Mouse (Mus musculus) embryonic facial prominence, embryonic 15.5 days (tissue): ENCODE measurements at regions not wholly inside any gene's neighbourhood (a gene's known extent, or its start where the extent isn't known, plus 50 kb on each side); places are given as distances from the start of the nearest gene placed in this dataset.

Source experiments
- ATAC-seq: fragments of 200-750 bp; cut with Nextera tagmentation; 2 replicates; pipeline ENCODE4 v1.8.0; 2017; ENCODE audit warnings: low read depth, moderate TSS enrichment; ENCODE audit not compliant: insufficient number of reproducible peaks, low FRiP score, low TSS enrichment
- H3K27ac ChIP-seq: fragments of 300-500 bp; sonication (generic); replicated peaks from 2 replicates; pipeline ENCODE4 v1.5.1; 2015; ENCODE audit warnings: mild to moderate bottlenecking, inconsistent platforms
- H3K27me3 ChIP-seq: fragments of 300-500 bp; sonication (generic); 2 replicates; pipeline ENCODE4 v1.6.1; 2015; ENCODE audit warnings: inconsistent platforms
- H3K36me3 ChIP-seq: fragments of 300-500 bp; sonication (generic); 2 replicates; pipeline ENCODE4 v1.6.1; 2015; ENCODE audit warnings: mild to moderate bottlenecking, inconsistent platforms
- H3K4me1 ChIP-seq: fragments of 300-500 bp; sonication (generic); 2 replicates; pipeline ENCODE4 v1.6.1; 2015; ENCODE audit warnings: inconsistent platforms
- H3K4me2 ChIP-seq: fragments of 300-500 bp; sonication (generic); replicated peaks from 2 replicates; pipeline ENCODE4 v1.6.1; 2015; ENCODE audit warnings: mild to moderate bottlenecking, inconsistent platforms
- H3K4me3 ChIP-seq: fragments of 300-500 bp; sonication (generic); replicated peaks from 2 replicates; pipeline ENCODE4 v1.5.1; 2015; ENCODE audit warnings: mild to moderate bottlenecking, inconsistent platforms
- H3K9ac ChIP-seq: fragments of 300-500 bp; sonication (generic); 2 replicates; pipeline ENCODE4 v1.6.1; 2015; ENCODE audit warnings: inconsistent platforms
- H3K9me3 ChIP-seq: fragments of 300-500 bp; sonication (generic); replicated peaks from 2 replicates; pipeline ENCODE4 v1.6.1; 2016; ENCODE audit warnings: inconsistent platforms
- WGBS: fragments of 180-500 bp; shearing (Covaris S2); methylation state at CpG from one replicate; pipeline ENCODE4 v1.1.7; 2015; 5-methylcytosine and 5-hydroxymethylcytosine counted together

DNA sequence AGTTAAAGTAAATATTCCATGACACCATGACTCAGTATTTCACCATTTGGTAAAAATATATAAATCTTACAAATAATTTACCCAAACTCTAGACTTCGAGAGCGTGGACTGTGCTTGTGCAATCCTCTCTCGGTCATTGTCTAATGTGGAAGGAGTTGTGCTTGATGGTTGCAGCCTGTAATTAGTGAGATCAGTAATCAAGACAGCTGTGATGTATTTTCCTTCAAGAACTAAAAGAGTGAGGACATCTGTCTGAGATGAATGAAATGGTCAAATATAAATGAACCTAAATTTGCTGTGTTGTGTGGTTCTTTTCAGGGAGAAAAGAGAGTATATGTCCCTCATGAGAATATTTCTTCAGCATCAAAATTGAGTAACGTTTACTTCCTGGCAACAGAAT, 338.3 kb upstream of the Tmem161b start:
- no peak overlapping the region for H3K4me2 ChIP-seq
- 81% methylated on average over 4 of the region's 4 CpGs for WGBS
- ATAC-seq, result no peak

DNA sequence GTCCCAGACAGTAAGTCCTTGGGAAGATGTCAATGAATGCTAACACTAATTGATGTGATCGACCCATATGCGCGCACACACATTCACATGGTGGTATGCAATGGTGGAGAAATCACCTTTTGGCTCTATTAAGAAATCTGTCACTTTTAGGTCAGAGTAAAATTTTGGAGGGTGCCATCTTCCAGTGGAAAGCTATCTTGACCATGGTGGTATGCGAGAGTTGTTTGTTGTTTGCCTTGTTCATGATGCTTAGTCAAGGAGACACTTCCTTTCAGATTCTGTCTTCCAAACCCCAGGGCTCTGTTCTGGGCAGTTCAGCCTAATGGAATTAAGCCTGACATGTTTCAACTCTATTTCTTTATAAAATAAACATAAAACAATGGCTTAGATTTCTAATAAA, 337.9 kb upstream of the Tmem161b start:
- H3K9me3 ChIP-seq, result no peaks in the 10 kb centered on the region
- 93% methylated on average over 4 of the region's 4 CpGs for WGBS
- no peak overlapping the region for H3K9ac ChIP-seq
- no peak overlapping the region for H3K4me2 ChIP-seq
- H3K4me1 ChIP-seq, result no peaks in the 10 kb centered on the region
- H3K27me3 ChIP-seq, result no peaks in the 10 kb centered on the region
- no peak overlapping the region for H3K4me3 ChIP-seq
- no peaks in the 10 kb centered on the region for H3K36me3 ChIP-seq
- ATAC-seq, result no peak
- no peak overlapping the region for H3K27ac ChIP-seq

More for the DNA sequence above, 338.3 kb upstream of the Tmem161b start:
- no peak overlapping the region for H3K9ac ChIP-seq
- H3K4me3 ChIP-seq, result no peak overlapping the region
- H3K36me3 ChIP-seq, result no peaks in the 10 kb centered on the region
- H3K27ac ChIP-seq, result no peak overlapping the region
- no peaks in the 10 kb centered on the region for H3K9me3 ChIP-seq
- H3K4me1 ChIP-seq, result no peaks in the 10 kb centered on the region
- no peaks in the 10 kb centered on the region for H3K27me3 ChIP-seq

DNA sequence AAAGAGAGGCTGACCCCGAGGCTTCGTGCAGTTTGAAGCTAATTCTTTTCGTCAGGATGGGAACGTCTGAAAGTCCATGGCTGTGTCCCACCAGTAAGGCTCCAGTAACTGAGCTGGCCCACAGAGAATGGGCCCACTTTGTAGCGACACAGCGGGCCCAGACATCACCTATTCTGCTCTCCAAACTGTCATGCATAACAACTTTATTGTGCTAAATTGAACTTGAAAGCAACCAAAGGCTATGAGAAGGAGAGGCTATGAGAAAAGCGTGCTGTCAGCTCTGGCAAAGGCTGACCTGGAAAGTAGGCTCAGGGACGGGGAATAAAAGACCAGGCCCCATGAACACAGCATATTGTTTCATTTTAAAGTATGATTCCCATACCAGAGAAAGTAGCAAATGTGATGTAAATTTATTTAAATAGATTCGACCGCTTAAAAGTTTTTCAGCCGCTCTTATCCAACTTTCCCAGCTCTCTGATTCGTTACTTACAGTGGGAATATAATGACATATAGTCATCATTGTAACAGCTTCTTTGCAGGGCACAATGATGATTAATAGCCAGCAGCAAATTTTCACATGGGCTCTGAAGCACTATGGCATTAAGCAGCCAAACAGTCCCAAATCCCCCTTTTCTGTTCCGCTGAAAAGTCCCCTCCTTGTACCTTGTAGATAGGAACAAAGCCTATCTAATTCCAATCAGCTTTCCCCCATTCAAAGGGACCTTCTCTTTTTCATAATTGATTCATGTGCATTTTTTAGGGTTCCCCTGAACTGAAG, 337.1 kb upstream of the Tmem161b start:
- Histone ChIP-seq H3K4me3 (no peak overlapping the region), H3K9ac (no peak overlapping the region), H3K27ac (no peak overlapping the region), H3K4me1 (no peaks in the 10 kb centered on the region), H3K4me2 (no peak overlapping the region), H3K27me3 (no peaks in the 10 kb centered on the region), H3K36me3 (no peaks in the 10 kb centered on the region), H3K9me3 (no peaks in the 10 kb centered on the region)
- ATAC-seq, result no peak
- 49% methylated on average over 13 of the region's 13 CpGs for WGBS

DNA sequence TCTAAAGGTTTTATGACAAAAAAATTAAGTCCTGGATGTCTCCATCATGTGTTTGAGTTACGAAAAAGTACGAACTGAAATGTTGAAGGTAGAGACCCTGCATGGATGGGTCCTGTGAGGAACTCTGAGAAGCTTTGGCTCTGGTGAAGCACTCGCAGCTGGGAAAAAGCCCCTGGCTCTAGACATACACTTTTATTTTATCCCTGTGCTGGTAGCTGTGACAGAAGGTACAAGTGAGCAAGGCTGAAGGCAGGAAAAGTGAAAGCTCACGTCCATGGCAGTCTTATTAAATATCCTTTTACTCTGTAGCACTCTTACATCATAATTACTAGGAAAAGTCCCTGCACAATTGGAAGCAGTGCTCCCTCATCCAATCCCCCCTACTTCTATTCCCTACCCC, 336.4 kb upstream of the Tmem161b start:
- H3K9ac ChIP-seq, result no peak overlapping the region
- no peaks in the 10 kb centered on the region for H3K27me3 ChIP-seq
- WGBS, result 61% methylated on average over 4 of the region's 4 CpGs
- no peaks in the 10 kb centered on the region for H3K9me3 ChIP-seq
- no peak overlapping the region for H3K4me3 ChIP-seq
- no peak overlapping the region for H3K4me2 ChIP-seq
- H3K36me3 ChIP-seq, result no peaks in the 10 kb centered on the region
- ATAC-seq, result no peak
- H3K4me1 ChIP-seq, result no peaks in the 10 kb centered on the region
- no peak overlapping the region for H3K27ac ChIP-seq

DNA sequence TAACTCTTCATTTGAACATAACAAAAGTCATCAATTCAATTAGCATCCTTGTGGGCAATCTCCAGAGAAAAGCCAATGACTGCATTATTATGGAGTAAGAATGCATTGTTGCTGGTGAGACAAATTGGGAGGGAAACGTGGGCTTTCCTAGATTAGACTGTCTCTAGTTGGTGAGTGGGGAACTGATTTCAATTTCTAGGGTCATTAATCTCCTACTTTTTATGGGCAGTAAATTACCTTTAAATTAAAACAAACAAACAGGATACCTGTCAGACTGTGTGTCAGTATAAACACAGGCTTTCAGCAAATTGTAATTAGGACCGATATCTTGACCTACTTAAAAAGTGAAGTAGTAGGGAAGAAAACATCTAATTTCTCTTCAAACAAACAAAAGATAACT, 307.4 kb upstream of the Tmem161b start:
- ATAC-seq, result no peak
- Histone ChIP-seq H3K27me3 (no peaks in the 10 kb centered on the region), H3K4me1 (no peaks in the 10 kb centered on the region), H3K27ac (no peak overlapping the region), H3K4me3 (no peak overlapping the region), H3K9me3 (no peaks in the 10 kb centered on the region), H3K9ac (no peak overlapping the region), H3K36me3 (no peaks in the 10 kb centered on the region), H3K4me2 (no peak overlapping the region)
- 59% methylated on average over 2 of the region's 2 CpGs for WGBS

DNA sequence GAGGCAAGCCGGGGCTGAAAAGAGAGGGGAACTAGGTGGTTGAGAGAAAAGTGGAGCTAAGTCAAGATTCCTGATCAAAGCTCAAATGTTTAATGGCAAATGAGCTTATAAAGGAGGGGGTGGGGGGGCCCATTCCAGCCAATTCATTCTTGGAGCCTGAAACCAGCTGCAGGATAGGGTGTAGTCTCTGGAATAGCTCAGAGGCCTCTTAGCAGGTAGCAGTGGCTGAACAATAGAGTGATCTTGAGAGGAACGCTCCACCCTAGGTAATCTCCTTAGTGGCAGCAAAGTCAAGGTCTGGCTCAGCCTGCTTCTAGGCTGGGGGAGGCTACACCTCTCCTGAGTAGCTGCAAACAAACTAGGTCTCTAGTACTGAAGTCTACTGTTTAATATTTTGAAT, 289.3 kb upstream of the Tmem161b start:
- Histone ChIP-seq H3K4me2 (no peak overlapping the region), H3K27ac (no peak overlapping the region), H3K9me3 (no peaks in the 10 kb centered on the region), H3K36me3 (no peaks in the 10 kb centered on the region), H3K27me3 (no peaks in the 10 kb centered on the region), H3K4me1 (no peaks in the 10 kb centered on the region), H3K9ac (no peak overlapping the region), H3K4me3 (no peak overlapping the region)
- WGBS, result 76% methylated on average over 2 of the region's 2 CpGs
- ATAC-seq, result no peak

DNA sequence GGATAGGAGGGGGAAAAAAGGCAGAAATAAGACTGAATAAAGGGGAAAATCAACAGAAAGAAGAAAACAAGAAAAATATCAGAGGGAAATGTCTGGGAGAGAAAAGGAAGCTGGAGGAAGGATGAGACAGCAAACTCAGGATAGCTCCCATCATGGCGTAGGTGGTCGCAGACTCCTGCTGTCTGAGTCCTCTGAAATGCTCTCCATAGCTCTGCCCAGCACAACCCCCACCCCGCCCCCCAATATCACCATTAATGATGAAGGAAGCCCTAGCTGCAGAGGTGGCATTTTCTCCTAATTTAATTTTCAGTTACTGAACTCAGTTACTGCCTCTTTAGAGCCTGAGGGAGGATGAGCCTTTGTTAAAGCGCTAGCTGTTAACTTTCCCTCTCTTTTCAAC, 275.6 kb upstream of the Tmem161b start:
- Histone ChIP-seq H3K9me3 (no peaks in the 10 kb centered on the region), H3K4me3 (no peak overlapping the region), H3K27ac (no peak overlapping the region), H3K4me1 (no peaks in the 10 kb centered on the region), H3K9ac (no peak overlapping the region), H3K27me3 (no peaks in the 10 kb centered on the region), H3K36me3 (no peaks in the 10 kb centered on the region), H3K4me2 (no peak overlapping the region)
- WGBS, result 80% methylated on average over 4 of the region's 4 CpGs
- no peak for ATAC-seq

DNA sequence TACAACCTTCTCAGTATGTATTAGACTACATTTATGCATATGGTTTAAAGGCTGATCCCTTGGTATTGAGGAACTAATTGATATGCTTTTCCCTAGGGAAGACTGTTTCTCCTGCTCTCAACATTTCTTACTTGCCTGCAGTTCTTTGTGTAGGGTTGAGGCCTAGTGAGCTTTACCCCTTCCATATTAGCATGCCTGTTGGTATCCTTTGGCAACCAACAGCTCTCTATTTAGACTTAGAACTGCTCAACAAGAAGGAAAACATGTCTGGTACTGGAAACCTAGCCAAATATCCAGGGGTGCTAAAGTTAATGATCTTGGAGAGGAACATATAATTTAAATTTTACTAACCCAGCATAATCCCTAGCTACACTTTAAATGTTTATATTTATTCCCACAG, 270.9 kb upstream of the Tmem161b start:
- H3K27ac ChIP-seq, result no peak overlapping the region
- no peak overlapping the region for H3K4me3 ChIP-seq
- no peaks in the 10 kb centered on the region for H3K9me3 ChIP-seq
- H3K4me1 ChIP-seq, result no peaks in the 10 kb centered on the region
- H3K27me3 ChIP-seq, result no peaks in the 10 kb centered on the region
- H3K9ac ChIP-seq, result no peak overlapping the region
- no peak for ATAC-seq
- H3K36me3 ChIP-seq, result no peaks in the 10 kb centered on the region
- no peak overlapping the region for H3K4me2 ChIP-seq

DNA sequence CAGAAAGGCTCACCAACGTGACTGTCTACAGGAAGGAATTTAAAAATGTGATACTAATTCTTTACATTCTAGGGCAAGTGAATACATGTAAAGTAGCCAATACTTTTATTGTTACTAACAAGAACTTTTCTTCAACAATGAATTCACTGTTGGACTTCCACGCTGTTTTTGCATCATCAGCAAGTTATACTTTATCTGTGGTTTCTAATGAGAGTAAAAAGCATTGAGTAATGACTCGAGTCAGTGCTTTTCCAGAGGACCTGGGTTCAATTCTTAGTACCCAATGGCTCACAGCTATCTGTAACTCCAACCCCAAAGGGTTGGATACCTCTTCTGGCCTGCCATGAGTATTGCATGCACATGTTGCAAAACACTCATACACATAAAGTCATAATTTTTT, 270.3 kb upstream of the Tmem161b start:
- 62% methylated on average over 3 of the region's 3 CpGs for WGBS
- Histone ChIP-seq H3K4me3 (no peak overlapping the region), H3K4me1 (no peaks in the 10 kb centered on the region), H3K27me3 (no peaks in the 10 kb centered on the region), H3K4me2 (no peak overlapping the region), H3K9ac (no peak overlapping the region), H3K36me3 (no peaks in the 10 kb centered on the region), H3K9me3 (no peaks in the 10 kb centered on the region), H3K27ac (no peak overlapping the region)
- no peak for ATAC-seq

DNA sequence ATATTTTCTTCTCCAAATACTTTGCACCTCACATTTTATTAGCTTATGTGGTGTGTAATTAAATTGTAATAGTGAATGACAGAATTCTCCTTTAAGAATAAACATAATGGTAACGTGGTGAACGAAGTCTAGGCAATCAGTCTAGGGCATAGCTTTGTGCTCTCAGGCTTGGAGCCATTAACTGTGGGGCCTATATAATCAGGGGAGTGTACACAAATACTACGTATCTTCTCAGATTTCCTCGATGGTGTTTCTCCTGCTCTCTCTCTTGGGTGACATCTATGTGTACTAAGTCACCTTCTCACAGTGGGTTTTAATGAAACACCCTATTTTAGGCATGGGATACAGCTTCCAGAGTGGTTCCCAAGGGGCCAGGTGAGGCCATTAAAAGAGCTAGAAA, 269.7 kb upstream of the Tmem161b start:
- Histone ChIP-seq H3K9ac (no peak overlapping the region), H3K36me3 (no peaks in the 10 kb centered on the region), H3K4me2 (no peak overlapping the region), H3K27ac (no peak overlapping the region), H3K4me3 (no peak overlapping the region), H3K27me3 (no peaks in the 10 kb centered on the region), H3K9me3 (no peaks in the 10 kb centered on the region), H3K4me1 (no peaks in the 10 kb centered on the region)
- WGBS, result 51% methylated on average over 4 of the region's 4 CpGs
- no peak for ATAC-seq

DNA sequence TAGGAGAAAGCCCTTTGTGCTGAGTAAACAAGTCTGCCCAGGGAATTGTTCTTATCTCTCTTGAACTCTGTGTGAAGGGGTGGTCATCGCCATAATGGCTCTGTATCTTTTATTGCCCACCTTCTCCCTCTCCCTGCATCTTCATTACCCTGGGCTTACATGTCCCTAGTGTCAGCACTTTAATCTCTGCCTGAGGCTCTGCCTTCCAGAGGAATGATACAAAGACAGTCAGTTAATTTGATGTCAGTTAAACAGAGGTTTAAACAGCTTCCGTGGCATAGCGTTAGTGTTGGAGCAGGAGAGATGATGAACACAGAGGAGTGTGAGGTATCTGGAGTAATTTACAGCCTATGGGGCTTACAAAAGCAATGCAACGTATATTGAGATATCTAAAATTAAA, 269.2 kb upstream of the Tmem161b start:
- no peak for ATAC-seq
- H3K9ac ChIP-seq, result no peak overlapping the region
- H3K27me3 ChIP-seq, result no peaks in the 10 kb centered on the region
- 51% methylated on average over 4 of the region's 4 CpGs for WGBS
- H3K4me3 ChIP-seq, result no peak overlapping the region
- no peak overlapping the region for H3K27ac ChIP-seq
- no peaks in the 10 kb centered on the region for H3K4me1 ChIP-seq
- H3K4me2 ChIP-seq, result no peak overlapping the region
- H3K9me3 ChIP-seq, result no peaks in the 10 kb centered on the region
- H3K36me3 ChIP-seq, result no peaks in the 10 kb centered on the region

DNA sequence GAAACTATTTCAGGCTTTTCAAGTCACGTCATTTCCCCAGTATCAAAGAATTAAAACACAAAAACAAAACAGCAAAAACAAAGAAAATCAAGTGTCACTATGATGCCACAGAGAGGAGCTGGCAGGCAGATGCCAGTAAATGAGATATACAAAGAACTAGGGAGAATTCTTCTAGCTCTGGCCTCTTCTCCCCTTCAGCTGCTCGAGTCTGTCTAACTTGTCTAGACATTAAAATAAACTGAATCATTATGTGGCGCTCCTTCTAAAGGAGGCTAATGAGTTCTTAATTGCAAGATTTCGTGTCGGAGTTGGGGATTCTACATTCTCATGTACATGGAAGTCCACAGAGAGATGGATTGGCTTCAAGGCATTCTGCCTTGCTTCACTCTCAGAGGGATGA, 266.4 kb upstream of the Tmem161b start:
- Histone ChIP-seq H3K36me3 (no peaks in the 10 kb centered on the region), H3K27ac (no peak overlapping the region), H3K9ac (no peak overlapping the region), H3K4me2 (no peak overlapping the region), H3K27me3 (no peaks in the 10 kb centered on the region), H3K4me1 (no peaks in the 10 kb centered on the region), H3K4me3 (no peak overlapping the region), H3K9me3 (no peaks in the 10 kb centered on the region)
- ATAC-seq, result no peak
- WGBS, result 61% methylated on average over 5 of the region's 5 CpGs
